Mouse (Mus musculus) mature B cell (primary cell): ENCODE measurements at regions not wholly inside any gene's neighbourhood (a gene's known extent, or its start where the extent isn't known, plus 50 kb on each side); places are given as distances from the start of the nearest gene placed in this dataset.
"Not testable (repeated sequence)": the region's sequence is repeated elsewhere in the genome, so short reads cannot be mapped to it uniquely, and the experiment has no call there.

Experiments used
- in situ Hi-C: fragments of 300-500 bp; cut with MboI; formaldehyde crosslinking; loops from 2 replicates; pipeline ENCODE4 v1.14.3; 2019

DNA sequence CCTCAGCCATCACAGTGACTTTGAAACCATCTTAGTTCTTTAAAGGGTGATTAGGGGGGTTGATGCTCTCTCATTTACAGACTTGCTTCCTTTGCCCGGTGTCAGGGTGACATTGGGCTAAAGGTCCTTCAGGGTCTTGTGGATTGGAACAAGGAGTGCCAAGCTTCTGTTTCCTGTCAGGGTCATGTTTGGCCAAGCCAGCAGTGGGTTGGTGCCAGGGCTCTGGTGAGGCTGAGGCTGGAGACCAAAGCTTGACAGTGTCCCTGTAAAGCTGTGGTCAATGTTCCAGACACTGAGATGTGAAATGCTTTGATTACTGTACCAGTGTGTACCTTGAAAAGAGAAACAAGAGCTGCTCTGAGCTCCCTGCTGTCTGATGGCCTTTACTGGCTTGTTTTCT is 150.8 kb upstream of the Fam3c start:
- in situ Hi-C loops = loop anchor here (25.0 kb wide), 1 partner anchor 395 kb away; no protein-coding TSS in a partner anchor

GRCm38 (mm10) chr6:22497306-22497705 is 141.3 kb upstream of the Fam3c start:
- in situ Hi-C loops = no loop called here

GRCm38 (mm10) chr6:22496471-22496870 is 140.4 kb upstream of the Fam3c start:
- in situ Hi-C loops = no loop called here

DNA sequence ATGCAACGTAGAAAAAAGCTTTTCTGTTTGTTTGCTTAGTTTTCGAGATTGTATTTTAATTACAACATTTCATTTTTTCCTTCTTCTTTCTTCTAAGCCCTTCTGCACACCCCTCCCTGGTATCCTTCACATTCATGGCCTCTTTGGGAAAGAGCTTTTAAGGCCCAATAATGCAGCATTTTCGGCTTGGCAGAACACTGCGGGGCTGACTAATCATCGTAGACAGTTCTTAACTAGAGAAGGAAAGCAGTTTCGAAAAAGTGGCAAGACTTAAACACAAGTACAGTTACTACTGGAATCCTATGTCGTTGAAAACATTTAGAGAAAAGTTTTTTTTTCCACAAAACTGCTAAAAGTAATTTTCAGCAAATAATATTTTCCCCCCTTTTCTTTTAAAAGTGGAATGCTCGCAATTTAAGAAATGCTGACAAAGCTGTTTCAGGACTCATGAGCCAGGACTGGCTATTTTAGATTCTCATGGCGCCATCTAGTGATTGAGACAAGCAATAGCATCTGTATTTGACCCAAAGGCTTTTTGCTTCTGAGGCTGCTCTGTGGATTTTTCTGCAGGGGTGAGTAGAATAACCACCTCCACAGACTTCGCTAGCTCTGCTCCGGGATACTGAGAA is 137.7 kb upstream of the Fam3c start:
- in situ Hi-C loops = loop anchor here (5.0 kb wide), 1 partner anchor 166 kb away; no protein-coding TSS in a partner anchor

- in situ Hi-C loops = loop anchor here (5.0 kb wide), 1 partner anchor 166 kb away; no protein-coding TSS in a partner anchor
Measured at GRCm38 (mm10) chr6:22492896-22493295, 136.9 kb upstream of the Fam3c start.

- in situ Hi-C loops = loop anchor here (5.0 kb wide), 1 partner anchor 163 kb away; no protein-coding TSS in a partner anchor
Measured at GRCm38 (mm10) chr6:22490762-22491161, 134.7 kb upstream of the Fam3c start.

DNA sequence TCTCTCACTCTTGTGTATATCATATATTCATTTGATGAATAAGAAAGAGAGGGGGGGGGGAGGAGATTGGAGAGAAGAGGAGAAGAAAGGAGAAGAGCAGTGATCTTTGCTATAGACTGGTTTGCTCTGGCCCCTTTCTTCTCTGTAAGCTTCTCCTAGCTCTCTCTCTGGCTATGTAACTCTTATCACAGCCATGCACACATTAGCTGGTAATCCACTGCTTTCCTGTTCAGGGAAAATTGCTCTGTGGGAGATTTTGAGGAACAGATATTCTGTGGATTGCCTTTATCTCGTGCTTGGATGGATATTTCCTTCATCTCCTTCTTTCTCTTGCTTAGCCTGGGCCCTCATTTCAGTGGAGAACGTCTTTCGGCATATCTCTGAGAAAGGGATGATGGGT is 131.4 kb upstream of the Fam3c start:
- in situ Hi-C loops = no loop called here

- in situ Hi-C loops = no loop called here
Measured at GRCm38 (mm10) chr6:22485828-22486518, 129.9 kb upstream of the Fam3c start.

- in situ Hi-C loops = not testable (repeated sequence)
Measured at GRCm38 (mm10) chr6:22482257-22482656, 126.2 kb upstream of the Fam3c start.

GRCm38 (mm10) chr6:22474604-22475003 is 118.6 kb upstream of the Fam3c start:
- in situ Hi-C loops = no loop called here

GRCm38 (mm10) chr6:22474011-22474410 is 118.0 kb upstream of the Fam3c start:
- in situ Hi-C loops = no loop called here

DNA sequence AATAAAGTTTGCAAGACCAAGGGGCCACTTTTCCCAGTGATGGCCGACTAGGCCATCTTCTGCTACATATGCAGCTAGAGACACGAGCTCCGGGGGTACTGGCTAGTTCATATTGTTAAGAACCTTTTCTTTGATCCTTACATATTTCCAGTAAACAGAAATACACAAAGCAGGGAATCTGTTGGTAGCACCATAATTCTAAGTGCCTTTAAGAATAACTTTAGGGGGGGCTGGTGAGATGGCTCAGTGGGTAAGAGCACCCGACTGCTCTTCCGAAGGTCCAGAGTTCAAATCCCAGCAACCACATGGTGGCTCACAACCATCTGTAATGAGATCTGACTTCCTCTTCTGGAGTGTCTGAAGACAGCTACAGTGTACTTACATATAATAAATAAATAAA is 116.4 kb upstream of the Fam3c start:
- in situ Hi-C loops = not testable (repeated sequence)

DNA sequence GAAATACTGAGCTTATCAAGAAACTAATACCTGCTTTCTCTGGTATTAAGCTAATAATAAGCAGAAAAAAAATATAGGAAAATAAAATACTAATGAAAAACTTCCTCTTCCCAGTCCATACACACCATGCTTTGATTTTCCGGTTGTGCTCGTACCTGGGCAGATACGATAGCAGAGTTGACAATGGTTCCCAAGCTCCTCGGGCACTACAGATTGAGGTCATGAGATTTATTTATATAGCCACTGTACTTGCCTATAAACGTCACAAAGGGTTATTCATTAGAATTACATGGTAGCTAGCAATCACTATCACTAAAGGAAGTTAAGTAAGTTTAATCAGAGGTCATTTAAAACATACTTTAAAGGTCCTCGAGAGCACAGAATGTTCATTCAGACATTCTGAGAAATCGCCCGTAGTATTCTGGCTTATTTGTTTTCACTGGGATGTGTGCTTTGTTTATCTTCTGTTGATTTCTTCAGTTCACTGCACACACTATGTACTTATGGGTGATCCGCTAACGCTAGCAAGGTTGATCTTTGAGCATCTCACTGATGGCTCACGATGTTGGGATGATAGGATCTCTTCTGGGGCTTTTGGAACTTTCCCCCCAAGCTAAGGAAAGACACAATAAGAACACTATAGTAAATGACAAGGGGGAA is 111.4 kb upstream of the Fam3c start:
- in situ Hi-C loops = no loop called here

DNA sequence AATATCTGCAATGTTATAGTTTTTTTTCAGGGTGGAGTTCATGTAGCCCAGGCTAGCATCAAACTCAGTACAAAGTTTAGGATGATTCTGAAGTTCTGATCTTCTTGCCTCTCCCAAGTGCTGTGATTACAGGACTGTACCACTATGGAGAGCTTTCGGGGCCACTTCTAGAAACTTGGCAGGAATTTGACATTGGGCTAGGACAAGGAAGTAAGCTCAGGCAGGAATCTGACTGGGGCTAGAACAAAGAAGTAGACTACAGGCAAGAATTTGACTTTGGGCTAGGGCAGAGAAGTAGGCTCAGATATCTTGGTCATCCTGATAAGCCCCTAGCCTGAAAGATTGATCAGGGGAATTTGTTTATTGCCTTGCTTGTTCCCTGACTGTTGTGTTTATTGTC is 109.9 kb upstream of the Fam3c start:
- in situ Hi-C loops = no loop called here

DNA sequence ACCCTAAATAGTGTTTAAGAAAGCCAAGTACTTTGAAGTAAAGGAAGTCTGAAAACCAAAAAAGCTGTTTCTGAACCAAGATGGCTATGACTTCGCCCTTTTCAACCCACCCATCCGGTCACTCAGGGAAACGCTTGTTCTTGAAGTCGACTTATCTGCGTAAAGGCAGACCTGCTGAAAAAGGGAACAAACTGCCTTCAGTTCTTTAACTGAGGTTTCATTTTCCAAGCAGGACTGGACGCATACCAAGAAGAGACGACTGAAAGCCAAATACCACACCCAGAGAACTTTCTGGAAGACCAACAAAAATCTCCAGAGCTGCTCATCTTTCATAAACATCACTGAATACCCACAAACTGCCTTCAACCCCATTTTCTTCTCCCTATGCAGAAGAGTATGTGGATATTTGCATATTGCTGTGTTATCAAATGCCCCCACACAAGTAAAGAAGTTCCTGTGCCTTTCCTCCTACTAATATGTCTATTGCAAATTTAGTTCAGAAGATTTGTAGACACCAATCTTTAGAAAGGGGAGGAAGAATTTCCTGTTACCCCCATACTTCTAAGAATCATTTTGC is 103.5 kb upstream of the Fam3c start:
- in situ Hi-C loops = no loop called here

GRCm38 (mm10) chr6:22452203-22452602 is 96.2 kb upstream of the Fam3c start:
- in situ Hi-C loops = no loop called here

GRCm38 (mm10) chr6:22450501-22450900 is 94.5 kb upstream of the Fam3c start:
- in situ Hi-C loops = no loop called here

- in situ Hi-C loops = no loop called here
Measured at GRCm38 (mm10) chr6:22448906-22449305, 92.9 kb upstream of the Fam3c start.

DNA sequence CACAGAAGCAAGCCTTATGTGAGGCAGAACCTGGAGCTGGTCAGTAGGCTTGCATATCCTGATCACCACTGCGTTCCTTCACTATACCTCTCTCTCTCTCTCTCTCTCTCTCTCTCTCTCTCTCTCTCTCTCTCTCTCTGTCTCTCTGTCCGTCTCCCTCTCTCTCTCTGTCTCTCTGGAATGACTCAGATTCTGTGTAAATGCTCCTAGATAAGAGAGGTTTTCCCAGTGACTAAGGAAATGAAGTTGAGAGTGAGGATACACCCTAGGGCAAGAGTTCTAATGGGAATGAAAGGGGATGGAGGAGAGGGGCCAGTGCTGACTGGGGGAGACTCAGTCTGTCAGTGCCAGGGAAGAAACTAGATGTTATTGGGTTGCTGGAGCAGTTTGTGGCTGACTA is 91.6 kb upstream of the Fam3c start:
- in situ Hi-C loops = no loop called here

GRCm38 (mm10) chr6:22446621-22447310 is 90.7 kb upstream of the Fam3c start:
- in situ Hi-C loops = no loop called here

- in situ Hi-C loops = not testable (repeated sequence)
Measured at GRCm38 (mm10) chr6:22444856-22445255, 88.8 kb upstream of the Fam3c start.

GRCm38 (mm10) chr6:22444220-22444619 is 88.2 kb upstream of the Fam3c start:
- in situ Hi-C loops = no loop called here
